Mouse (Mus musculus): Measurements from ENCODE around the gene Orai2. TPM values are rescaled to one million over a fixed set of nuclear protein-coding genes. Genes with fewer than 3 reads are reported as not detected.
A peak's percentile ranks its signal among the peaks of the same experiment; 100 is the strongest.

The Orai2 gene
- polyA plus RNA-seq, 1 experiment from 2014 or later, result 4.3 TPM

DNA sequence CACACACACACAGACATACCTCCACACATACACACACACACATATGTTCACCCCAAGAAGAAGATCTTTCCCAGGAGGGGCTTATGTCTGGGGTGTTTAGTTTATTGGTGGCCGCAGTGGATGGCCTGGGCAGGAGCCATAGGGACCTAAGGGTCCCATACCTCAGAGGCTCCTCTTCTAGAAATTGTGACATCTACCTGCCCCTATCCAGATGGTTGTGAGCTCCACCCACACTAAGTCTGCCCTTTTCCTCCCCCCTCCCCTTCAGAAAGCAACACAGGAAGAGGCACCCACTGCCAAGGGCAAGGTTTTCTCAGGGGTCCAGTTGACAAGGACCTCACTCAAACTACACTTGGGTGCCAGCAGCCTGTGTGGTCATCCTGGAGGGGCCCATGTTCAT is 23.6 kb downstream of the Orai2 start:
- WGBS, result 95% methylated on average over 1 of the region's 1 CpGs
- H3K27me3 ChIP-seq (ENCODE audit: control insufficient read depth, insufficient read depth, low read length), result no peaks in the 10 kb centered on the region
- H3K4me2 ChIP-seq (ENCODE audit: low read depth, low read length), result no peak overlapping the region
- peaks cover 3% of the 10 kb centered on the region; the same call in 1 of the 2 replicates for H3K36me3 ChIP-seq (ENCODE audit: control insufficient read depth, insufficient read depth)
- no peaks in the 10 kb centered on the region; the same call in 1 of the 2 replicates for H3K9me3 ChIP-seq (replicated peaks; ENCODE audit: control insufficient read depth, low read length)
- H3K4me3 ChIP-seq (ENCODE audit: low read length), result no peak overlapping the region
- no peak overlapping the region for H3K9ac ChIP-seq (ENCODE audit: low read length)
- H3K4me1 ChIP-seq (ENCODE audit: control insufficient read depth, insufficient read depth, low read length), result no peaks in the 10 kb centered on the region
- no peak for ATAC-seq (replicated peaks; ENCODE audit: extremely low read depth, insufficient read depth, low FRiP score)
- H3K27ac ChIP-seq (ENCODE audit: low read length), result no peak overlapping the region

DNA sequence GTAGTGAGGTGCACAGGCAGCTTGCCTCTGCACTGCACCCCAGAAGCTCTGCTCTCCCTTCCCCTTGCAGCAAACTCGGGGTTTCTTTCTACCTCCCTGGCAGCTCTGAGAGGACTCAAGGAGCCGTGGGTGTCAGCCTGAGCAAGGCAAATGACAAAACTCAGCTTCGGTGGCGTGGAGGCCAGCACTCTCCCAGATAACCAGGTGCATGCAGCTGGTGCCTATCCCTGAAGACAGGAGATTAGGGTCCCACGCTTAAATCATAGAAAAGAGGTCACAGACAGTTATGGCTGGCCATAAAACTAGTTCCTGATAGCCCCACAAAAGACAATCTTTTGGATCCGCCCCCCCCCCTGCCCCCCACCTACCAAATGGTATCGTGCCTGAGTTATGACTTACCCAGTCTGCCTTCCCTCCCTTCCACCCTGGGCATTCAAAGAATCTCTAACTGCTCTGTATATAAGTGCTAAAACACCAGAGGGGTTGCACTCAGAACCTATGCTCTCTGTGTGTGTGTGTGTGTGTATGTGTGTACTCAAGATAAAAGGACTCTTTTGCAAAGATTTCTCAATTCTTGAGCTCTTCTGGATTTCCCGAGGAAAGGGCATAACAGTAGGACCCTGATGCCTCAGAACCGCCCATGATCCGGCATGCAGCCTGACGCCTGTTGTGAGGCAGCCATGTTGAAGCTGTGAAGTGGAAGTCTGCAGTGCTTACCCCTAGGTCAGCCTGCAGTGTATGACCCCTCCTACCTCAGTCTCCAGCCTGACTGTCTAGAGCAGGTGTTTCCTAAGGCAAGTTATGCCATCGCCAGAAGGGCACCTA is 25.7 kb downstream of the Orai2 start:
- Histone ChIP-seq H3K4me2 (ENCODE audit: low read depth, low read length) (no peak overlapping the region), H3K4me1 (ENCODE audit: control insufficient read depth, insufficient read depth, low read length) (no peaks in the 10 kb centered on the region), H3K9ac (ENCODE audit: low read length) (no peak overlapping the region; the same call in 1 of the 2 replicates), H3K27ac (ENCODE audit: low read length) (no peak overlapping the region), H3K9me3 (replicated peaks; ENCODE audit: control insufficient read depth, low read length) (no peaks in the 10 kb centered on the region; the same call in 1 of the 2 replicates), H3K4me3 (ENCODE audit: low read length) (no peak overlapping the region), H3K36me3 (ENCODE audit: control insufficient read depth, insufficient read depth) (peaks cover 16% of the 10 kb centered on the region), H3K27me3 (ENCODE audit: control insufficient read depth, insufficient read depth, low read length) (no peaks in the 10 kb centered on the region)
- 60% methylated on average over 12 of the region's 12 CpGs for WGBS
- no peak for ATAC-seq (replicated peaks; ENCODE audit: extremely low read depth, insufficient read depth, low FRiP score)

DNA sequence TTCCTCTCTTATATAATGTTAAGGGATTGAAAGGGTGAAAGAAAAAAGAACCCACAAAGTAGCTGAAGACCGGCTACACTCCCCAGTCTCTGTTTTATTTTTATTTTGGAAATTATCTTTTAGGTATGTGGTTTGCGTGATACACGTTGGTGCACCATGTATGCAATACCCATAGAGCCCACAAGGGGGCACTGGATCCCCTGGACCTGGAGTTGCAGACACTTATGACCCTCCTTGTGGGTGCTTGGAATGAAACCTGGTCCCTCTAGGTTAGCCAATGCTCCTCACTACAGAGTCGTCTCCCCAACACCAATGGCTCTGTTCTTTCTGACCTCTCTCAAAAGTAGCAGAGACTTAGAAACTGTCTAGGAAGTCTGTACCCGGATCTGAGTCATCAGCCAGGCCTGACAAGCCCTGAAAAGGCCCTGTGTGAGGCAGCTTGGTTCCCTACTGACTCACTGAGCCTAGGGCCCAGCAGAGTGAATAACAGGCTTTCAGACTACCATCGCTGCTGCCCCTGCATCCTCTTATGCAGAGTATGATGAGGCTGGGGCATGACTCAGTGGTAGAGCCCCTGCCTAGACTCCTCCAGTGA is 27.3 kb downstream of the Orai2 start:
- no peak overlapping the region for H3K27ac ChIP-seq (ENCODE audit: low read length)
- ATAC-seq (replicated peaks; ENCODE audit: extremely low read depth, insufficient read depth, low FRiP score), result no peak
- no peaks in the 10 kb centered on the region for H3K27me3 ChIP-seq (ENCODE audit: control insufficient read depth, insufficient read depth, low read length)
- no peak overlapping the region for H3K9ac ChIP-seq (ENCODE audit: low read length)
- H3K4me3 ChIP-seq (ENCODE audit: low read length), result no peak overlapping the region
- no peaks in the 10 kb centered on the region for H3K4me1 ChIP-seq (ENCODE audit: control insufficient read depth, insufficient read depth, low read length)
- H3K36me3 ChIP-seq (ENCODE audit: control insufficient read depth, insufficient read depth), result peaks cover 20% of the 10 kb centered on the region
- H3K9me3 ChIP-seq (replicated peaks; ENCODE audit: control insufficient read depth, low read length), result no peaks in the 10 kb centered on the region; the same call in 1 of the 2 replicates
- 87% methylated on average over 6 of the region's 6 CpGs for WGBS
- H3K4me2 ChIP-seq (ENCODE audit: low read depth, low read length), result no peak overlapping the region

DNA sequence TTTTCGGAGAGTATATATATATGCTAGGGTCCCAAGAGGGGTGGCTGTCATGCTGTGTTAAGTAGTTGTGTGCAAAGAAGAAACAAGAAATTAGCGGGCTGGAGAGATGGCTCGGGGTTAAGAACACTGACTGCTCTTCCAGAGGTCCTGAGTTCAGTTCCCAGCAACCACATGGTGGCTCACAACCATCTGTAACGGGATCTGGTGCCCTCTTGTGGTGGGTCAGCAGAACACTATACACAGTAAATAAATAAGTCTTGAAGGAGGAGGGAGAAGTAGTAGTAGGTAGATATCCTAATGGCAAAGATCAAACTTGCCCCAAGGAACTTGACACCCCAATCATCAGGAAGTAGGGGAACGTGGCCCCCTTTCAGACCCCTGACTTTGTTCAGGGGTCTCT is 27.8 kb downstream of the Orai2 start:
- H3K9me3 ChIP-seq (replicated peaks; ENCODE audit: control insufficient read depth, low read length), result no peaks in the 10 kb centered on the region; the same call in 1 of the 2 replicates
- H3K27ac ChIP-seq (ENCODE audit: low read length), result no peak overlapping the region
- H3K27me3 ChIP-seq (ENCODE audit: control insufficient read depth, insufficient read depth, low read length), result no peaks in the 10 kb centered on the region
- no peak overlapping the region for H3K9ac ChIP-seq (ENCODE audit: low read length)
- peaks cover 20% of the 10 kb centered on the region for H3K36me3 ChIP-seq (ENCODE audit: control insufficient read depth, insufficient read depth)
- no peak overlapping the region for H3K4me2 ChIP-seq (ENCODE audit: low read depth, low read length)
- H3K4me1 ChIP-seq (ENCODE audit: control insufficient read depth, insufficient read depth, low read length), result no peaks in the 10 kb centered on the region
- 85% methylated on average over 5 of the region's 5 CpGs for WGBS
- ATAC-seq (replicated peaks; ENCODE audit: extremely low read depth, insufficient read depth, low FRiP score), result no peak
- no peak overlapping the region for H3K4me3 ChIP-seq (ENCODE audit: low read length)

DNA sequence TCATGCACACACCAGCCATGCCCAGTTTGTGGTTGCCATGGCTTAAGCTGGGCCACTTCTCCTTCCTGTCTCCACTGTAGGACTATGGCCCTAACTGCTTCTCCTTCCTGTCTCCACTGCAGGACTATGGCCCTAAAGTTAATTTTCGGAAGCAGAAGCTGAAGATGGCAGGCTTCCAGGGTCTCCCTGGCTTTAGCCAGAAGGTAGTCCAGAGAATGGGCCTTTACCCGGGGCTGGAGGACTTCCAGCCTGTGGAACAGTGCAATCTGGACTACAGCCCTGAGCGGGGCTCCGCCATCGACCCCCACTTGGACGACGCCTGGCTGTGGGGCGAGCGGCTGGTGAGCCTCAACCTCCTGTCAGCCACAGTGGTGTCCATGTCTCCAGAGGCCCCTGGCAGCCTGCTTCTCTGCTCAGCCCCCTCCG is 30.4 kb downstream of the Orai2 start:
- no peaks in the 10 kb centered on the region; the same call in 1 of the 2 replicates for H3K9me3 ChIP-seq (replicated peaks; ENCODE audit: control insufficient read depth, low read length)
- 91% methylated on average over 10 of the region's 10 CpGs for WGBS
- ATAC-seq (replicated peaks; ENCODE audit: extremely low read depth, insufficient read depth, low FRiP score), result no peak

DNA sequence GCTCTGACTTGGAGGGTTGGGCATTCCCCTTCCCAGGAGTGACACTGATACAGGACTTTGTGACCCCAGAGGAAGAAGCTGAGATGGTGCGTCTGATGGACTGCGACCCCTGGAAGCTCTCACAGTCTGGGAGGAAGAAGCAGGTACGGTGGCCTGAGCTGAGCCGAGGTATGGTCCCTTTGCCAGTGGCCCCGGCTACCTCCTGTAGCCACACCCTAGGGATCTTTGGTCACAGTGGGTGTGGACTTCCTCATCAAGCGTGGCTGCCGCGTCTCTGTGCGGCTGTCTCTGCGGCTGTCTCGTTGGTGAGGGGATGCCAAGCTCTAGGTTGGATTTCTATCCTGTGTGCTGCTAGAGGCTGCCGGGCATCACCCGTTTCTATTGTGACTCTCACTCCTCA is 31.1 kb downstream of the Orai2 start:
- no peaks in the 10 kb centered on the region; the same call in 1 of the 2 replicates for H3K9me3 ChIP-seq (replicated peaks; ENCODE audit: control insufficient read depth, low read length)
- H3K27me3 ChIP-seq (ENCODE audit: control insufficient read depth, insufficient read depth, low read length), result no peaks in the 10 kb centered on the region
- H3K4me2 ChIP-seq (ENCODE audit: low read depth, low read length), result no peak overlapping the region
- H3K4me1 ChIP-seq (ENCODE audit: control insufficient read depth, insufficient read depth, low read length), result peaks cover 10% of the 10 kb centered on the region
- H3K27ac ChIP-seq (ENCODE audit: low read length), result no peak overlapping the region
- H3K4me3 ChIP-seq (ENCODE audit: low read length), result no peak overlapping the region
- ATAC-seq (replicated peaks; ENCODE audit: extremely low read depth, insufficient read depth, low FRiP score), result no peak
- H3K9ac ChIP-seq (ENCODE audit: low read length), result no peak overlapping the region
- peaks cover 20% of the 10 kb centered on the region for H3K36me3 ChIP-seq (ENCODE audit: control insufficient read depth, insufficient read depth)
- WGBS, result 90% methylated on average over 13 of the region's 13 CpGs

More for the DNA sequence above, 30.4 kb downstream of the Orai2 start:
- Histone ChIP-seq H3K9ac (ENCODE audit: low read length) (no peak overlapping the region), H3K4me3 (ENCODE audit: low read length) (no peak overlapping the region), H3K4me2 (ENCODE audit: low read depth, low read length) (no peak overlapping the region), H3K27me3 (ENCODE audit: control insufficient read depth, insufficient read depth, low read length) (no peaks in the 10 kb centered on the region), H3K27ac (ENCODE audit: low read length) (no peak overlapping the region), H3K36me3 (ENCODE audit: control insufficient read depth, insufficient read depth) (peaks cover 20% of the 10 kb centered on the region), H3K4me1 (ENCODE audit: control insufficient read depth, insufficient read depth, low read length) (peaks cover 10% of the 10 kb centered on the region)

DNA sequence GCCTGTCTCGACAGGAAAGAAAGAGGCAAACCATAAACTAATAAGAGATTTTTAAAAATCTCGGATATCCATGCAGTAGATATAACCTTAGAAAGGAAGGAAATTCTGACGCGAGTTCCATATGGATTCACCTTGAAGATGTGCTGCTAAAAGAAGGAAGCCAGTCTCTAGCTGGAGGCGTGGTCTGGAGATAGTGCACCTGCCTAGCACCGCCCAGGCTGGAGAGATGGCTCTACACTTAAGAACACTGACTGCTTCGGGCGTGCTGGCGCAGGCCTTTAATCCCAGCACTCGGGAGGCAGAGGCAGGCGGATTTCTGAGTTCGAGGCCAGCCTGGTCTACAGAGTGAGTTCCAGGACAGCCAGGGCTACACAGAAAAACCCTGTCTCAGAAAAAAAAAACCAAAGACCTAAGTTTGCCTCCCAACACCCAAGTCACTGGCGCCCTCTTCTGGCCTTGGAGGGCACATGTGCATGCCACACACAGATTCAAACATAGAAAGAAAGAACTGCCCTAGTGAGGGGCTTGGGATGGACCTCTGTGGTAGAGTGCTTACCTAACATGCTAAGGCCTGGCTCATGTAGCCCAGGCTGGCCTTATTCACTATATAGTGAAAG is 32.7 kb downstream of the Orai2 start:
- Histone ChIP-seq H3K4me3 (ENCODE audit: low read length) (no peak overlapping the region), H3K9ac (ENCODE audit: low read length) (no peak overlapping the region), H3K27me3 (ENCODE audit: control insufficient read depth, insufficient read depth, low read length) (no peaks in the 10 kb centered on the region), H3K27ac (ENCODE audit: low read length) (no peak overlapping the region), H3K4me2 (ENCODE audit: low read depth, low read length) (no peak overlapping the region), H3K36me3 (ENCODE audit: control insufficient read depth, insufficient read depth) (peaks cover 25% of the 10 kb centered on the region), H3K9me3 (replicated peaks; ENCODE audit: control insufficient read depth, low read length) (no peaks in the 10 kb centered on the region; the same call in 1 of the 2 replicates), H3K4me1 (ENCODE audit: control insufficient read depth, insufficient read depth, low read length) (peaks cover 10% of the 10 kb centered on the region)
- no peak for ATAC-seq (replicated peaks; ENCODE audit: extremely low read depth, insufficient read depth, low FRiP score)
- 72% methylated on average over 13 of the region's 13 CpGs for WGBS

DNA sequence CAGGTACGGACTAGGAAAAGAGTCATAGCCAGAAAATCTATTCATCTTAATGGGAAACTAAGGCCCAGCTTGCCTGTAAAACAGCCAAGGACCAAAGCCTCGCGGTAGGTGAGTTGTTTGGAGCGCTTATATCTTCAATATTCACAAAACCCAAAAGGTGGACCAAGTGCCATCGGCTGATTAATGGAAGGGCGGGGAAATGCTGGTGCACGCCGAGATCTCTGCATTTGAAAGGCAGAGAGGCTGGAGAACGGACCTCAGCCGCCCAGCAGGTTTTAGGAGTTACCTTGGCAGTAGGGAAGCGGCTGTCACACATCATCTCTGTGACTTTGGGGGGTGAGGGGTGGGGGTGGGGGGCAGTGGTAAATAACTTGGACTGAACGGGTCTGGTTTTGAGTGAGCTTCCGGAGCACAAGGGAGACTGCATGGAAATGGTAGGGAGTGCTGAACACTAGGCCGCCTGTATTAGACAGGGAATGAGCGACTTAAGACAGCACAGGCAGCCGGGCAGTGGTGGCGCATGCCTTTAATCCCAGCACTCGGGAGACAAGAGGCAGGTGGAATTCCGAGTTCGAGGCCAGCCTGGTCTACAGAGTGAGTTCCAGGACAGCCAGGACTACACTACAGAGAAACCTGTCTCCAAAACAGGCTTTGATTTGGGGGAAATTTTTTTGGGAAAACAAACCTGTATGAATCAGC is 34.1 kb downstream of the Orai2 start:
- H3K27ac ChIP-seq (ENCODE audit: low read length), result peak overlapping the region; percentile 28
- H3K36me3 ChIP-seq (ENCODE audit: control insufficient read depth, insufficient read depth), result peaks cover 22% of the 10 kb centered on the region
- peaks cover 10% of the 10 kb centered on the region for H3K4me1 ChIP-seq (ENCODE audit: control insufficient read depth, insufficient read depth, low read length)
- H3K27me3 ChIP-seq (ENCODE audit: control insufficient read depth, insufficient read depth, low read length), result no peaks in the 10 kb centered on the region
- H3K9me3 ChIP-seq (replicated peaks; ENCODE audit: control insufficient read depth, low read length), result no peaks in the 10 kb centered on the region
- peak overlapping the region; percentile 68 for H3K4me3 ChIP-seq (ENCODE audit: low read length)
- 4% methylated on average over 20 of the region's 20 CpGs for WGBS
- peak overlapping the region; percentile 69 for H3K4me2 ChIP-seq (ENCODE audit: low read depth, low read length)
- 0 out of 2 replicates have a peak, but pooled peaks have one; percentile 0 for ATAC-seq (replicated peaks; ENCODE audit: extremely low read depth, insufficient read depth, low FRiP score)
- peak overlapping the region; percentile 76 for H3K9ac ChIP-seq (ENCODE audit: low read length)
